8 mouse cellular contexts compared by ENCODE assay signal in genomic region chr7:101109856-101110350, GRCm38 (mm10). TPM values are rescaled to one million over a fixed set of nuclear protein-coding genes. Genes with fewer than 3 reads are reported as not detected.
DNase-seq lines count a peak whose midpoint lies in the region; ATAC-seq and TF ChIP-seq lines count a peak whose summit lies in the region.

No protein-coding gene starts in this region.

- H3K9ac ChIP-seq in liver, adult 2 months (ENCODE audit: low read depth, low read length), result peak overlapping the region; percentile 90
- peak overlapping the region; percentile 89 for H3K9ac ChIP-seq in heart, postnatal 0 days (replicated peaks; ENCODE audit: low read depth, low read length)
- H3K9ac ChIP-seq in lung, embryonic 15.5 days, result peak overlapping the region; percentile 88
- peak overlapping the region; percentile 77 for H3K9ac ChIP-seq in stomach, embryonic 16.5 days (ENCODE audit: low read length)

- H3K36me3 ChIP-seq in liver, adult 2 months (ENCODE audit: control insufficient read depth, insufficient read depth, low read length), result peaks cover 18% of the 10 kb centered on the region
- peaks cover 13% of the 10 kb centered on the region for H3K36me3 ChIP-seq in heart, postnatal 0 days (replicated peaks; ENCODE audit: control insufficient read depth, insufficient read depth, low read length)
- peaks cover 16% of the 10 kb centered on the region for H3K36me3 ChIP-seq in lung, embryonic 15.5 days
- H3K36me3 ChIP-seq in stomach, embryonic 16.5 days (ENCODE audit: control insufficient read depth, insufficient read depth, low read length), result no peaks in the 10 kb centered on the region; the same call in 1 of the 2 replicates

- peaks cover 10% of the 10 kb centered on the region; the same call in 1 of the 2 replicates for H3K79me2 ChIP-seq in liver, adult 2 months (ENCODE audit: control insufficient read depth, insufficient read depth, low read length)

- no peaks in the 10 kb centered on the region for H3K27me3 ChIP-seq in liver, adult 2 months (ENCODE audit: control insufficient read depth, insufficient read depth, low read length)
- H3K27me3 ChIP-seq in heart, postnatal 0 days (ENCODE audit: control insufficient read depth, insufficient read depth, low read length), result no peaks in the 10 kb centered on the region
- H3K27me3 ChIP-seq in lung, embryonic 15.5 days, result no peaks in the 10 kb centered on the region
- no peaks in the 10 kb centered on the region for H3K27me3 ChIP-seq in stomach, embryonic 16.5 days (ENCODE audit: control insufficient read depth, insufficient read depth, low read length)

- peaks cover 17% of the 10 kb centered on the region for H3K4me1 ChIP-seq in liver, adult 2 months (ENCODE audit: control insufficient read depth, insufficient read depth, low read length)
- peaks cover 10% of the 10 kb centered on the region for H3K4me1 ChIP-seq in heart, postnatal 0 days (ENCODE audit: control insufficient read depth, insufficient read depth)
- peaks cover 20% of the 10 kb centered on the region for H3K4me1 ChIP-seq in lung, embryonic 15.5 days
- peaks cover 14% of the 10 kb centered on the region for H3K4me1 ChIP-seq in stomach, embryonic 16.5 days (ENCODE audit: control insufficient read depth, insufficient read depth, low read length)

- 13% methylated on average over 8 of the region's 8 CpGs for WGBS in liver, adult 2 months
- WGBS in heart, postnatal 0 days, result 10% methylated on average over 8 of the region's 8 CpGs
- WGBS in lung, embryonic 15.5 days, result 7% methylated on average over 8 of the region's 8 CpGs
- WGBS in stomach, embryonic 16.5 days, result 10% methylated on average over 8 of the region's 8 CpGs

- DNase-seq in liver, adult 2 months (ENCODE audit: extremely low read depth, low read depth, low spot score), result no peak
- DNase-seq in liver, result no peak
- DNase-seq in cerebellum, postnatal 25 days, result peak; percentile 52 to 66
- no peak for DNase-seq in heart, postnatal 0 days (ENCODE audit: low spot score)
- no peak for DNase-seq in frontal cortex, postnatal 10 days (ENCODE audit: low spot score in 2 of 2)

- peak overlapping the region; percentile 84 for H3K4me3 ChIP-seq in liver, adult 2 months (ENCODE audit: insufficient read depth, low read depth, low read length)
- H3K4me3 ChIP-seq in heart, postnatal 0 days (ENCODE audit: low read depth, low read length), result peak overlapping the region; percentile 89
- H3K4me3 ChIP-seq in lung, embryonic 15.5 days, result peak overlapping the region; percentile 91
- peak overlapping the region; percentile 65 for H3K4me3 ChIP-seq in stomach, embryonic 16.5 days (replicated peaks; ENCODE audit: low read length)

- H3K4me2 ChIP-seq in heart, postnatal 0 days (ENCODE audit: low read depth, low read length), result peak overlapping the region; percentile 95
- H3K4me2 ChIP-seq in lung, embryonic 15.5 days, result peak overlapping the region; percentile 78
- H3K4me2 ChIP-seq in stomach, embryonic 16.5 days (ENCODE audit: low read depth, low read length), result peak overlapping the region; percentile 70

- H3K27ac ChIP-seq in liver, adult 2 months (replicated peaks; ENCODE audit: insufficient read depth, low read depth, low read length), result peak overlapping the region; percentile 82
- peak overlapping the region; percentile 95 for H3K27ac ChIP-seq in heart, postnatal 0 days (ENCODE audit: low read depth)
- H3K27ac ChIP-seq in lung, embryonic 15.5 days, result peak overlapping the region; percentile 98
- peak overlapping the region; percentile 94 for H3K27ac ChIP-seq in stomach, embryonic 16.5 days (ENCODE audit: low read length)

- ATAC-seq in heart, postnatal 0 days (ENCODE audit: insufficient read depth, low read depth), result no peak
- no peak for ATAC-seq in lung, embryonic 15.5 days (ENCODE audit: borderline replicate concordance, extremely low read depth, low FRiP score, low TSS enrichment)
- no peak for ATAC-seq in stomach, embryonic 16.5 days (ENCODE audit: insufficient read depth, low FRiP score)
- ATAC-seq in CD4-positive, CD25-positive, alpha-beta regulatory T cell, adult 4 months, result no peak

- 0 out of 2 replicates have a peak, but pooled peaks cover 2% of the 10 kb centered on the region for H3K9me3 ChIP-seq in heart, postnatal 0 days (replicated peaks; ENCODE audit: control insufficient read depth, low read length)
- no peaks in the 10 kb centered on the region for H3K9me3 ChIP-seq in lung, embryonic 15.5 days
- no peaks in the 10 kb centered on the region for H3K9me3 ChIP-seq in stomach, embryonic 16.5 days (replicated peaks; ENCODE audit: control insufficient read depth, low read length)

- no peak for TF ChIP-seq EP300 in heart, postnatal 0 days (IDR thresholded peaks at IDR 0.05; ENCODE audit: low read depth)

- no peak for TF ChIP-seq CTCF in liver, adult 2 months (IDR thresholded peaks at IDR 0.05; ENCODE audit: low read depth, low read length)
- no peak for TF ChIP-seq CTCF in heart, postnatal 0 days (IDR thresholded peaks at IDR 0.05; ENCODE audit: low read depth)

- no peak for TF ChIP-seq POLR2A in liver, adult 2 months (IDR thresholded peaks at IDR 0.05; ENCODE audit: extremely low read depth, insufficient read depth, low read length)

RNA-seq across cellular contexts. Expression of gene Fchsd2, which starts 17.2 kb away (rescaled TPM):
- total RNA-seq in liver, adult 2 months (2014; rRNA removed), result 39.1 and 43.0 TPM in 2 replicates
- polyA plus RNA-seq in liver, adult 2 months (2012; rRNA removed), result 4.5 and 8.9 TPM in 2 replicates
- total RNA-seq in heart, postnatal 0 days (2014; rRNA removed; ENCODE audit: low replicate concordance), result 15.6 and 19.3 TPM in 2 replicates
- polyA plus RNA-seq in heart, postnatal 0 days (2015; fragmentation: Nextera tagmentation; extraction: Ambion mirVana), result 8.7 and 9.7 TPM in 2 replicates
- 20.0 and 22.5 TPM in 2 replicates for polyA plus RNA-seq in lung, embryonic 15.5 days (2015; fragmentation: Nextera tagmentation; extraction: Ambion mirVana)
- 20.0 and 21.5 TPM in 2 replicates for polyA plus RNA-seq in stomach, embryonic 16.5 days (2015; fragmentation: Nextera tagmentation; extraction: Ambion mirVana)
- 10 to 100 TPM; 38.9 to 44.1 TPM for polyA plus RNA-seq in CD4-positive, CD25-positive, alpha-beta regulatory T cell, adult 4 months (2017; shearing (Covaris generic))

Comparison
In these comparisons a context has a peak if more than half of its experiments do, and no peak if none do; other contexts are left out.
1. DNase-seq: peak in cerebellum, postnatal 25 days (2 of 2); none in liver, adult 2 months (single experiment), liver (single experiment), heart, postnatal 0 days (single experiment) and frontal cortex, postnatal 10 days (0 of 2).
2. Peak in every context shown above with its lines, with median percentiles within 50 percentile points of each other: H3K27ac ChIP-seq, H3K4me3 ChIP-seq, H3K9ac ChIP-seq and H3K4me2 ChIP-seq.